Mouse (Mus musculus) embryonic facial prominence, embryonic 12.5 days (tissue): ENCODE results near the gene Sdf4. TPM values are rescaled to one million over a fixed set of nuclear protein-coding genes. Genes with fewer than 3 reads are reported as not detected.

Experiments used
- ATAC-seq: fragments of 200-750 bp; cut with Nextera tagmentation; 2 replicates; pipeline ENCODE4 v1.8.0; 2017; ENCODE audit not compliant: insufficient number of reproducible peaks, insufficient read depth, low FRiP score, low TSS enrichment
- H3K27ac ChIP-seq: fragments of 300-500 bp; sonication (generic); 2 replicates; pipeline ENCODE4 v1.5.1; 2016; ENCODE audit warnings: mild to moderate bottlenecking
- H3K27me3 ChIP-seq: fragments of 300-500 bp; sonication (generic); 2 replicates; pipeline ENCODE4 v1.6.1; 2016; ENCODE audit warnings: mild to moderate bottlenecking, moderate library complexity
- H3K36me3 ChIP-seq: fragments of 300-500 bp; sonication (generic); 2 replicates; pipeline ENCODE4 v1.6.1; 2016; ENCODE audit warnings: mild to moderate bottlenecking
- H3K4me1 ChIP-seq: fragments of 300-500 bp; sonication (generic); 2 replicates; pipeline ENCODE4 v1.6.1; 2016
- H3K4me2 ChIP-seq: fragments of 300-500 bp; sonication (generic); replicated peaks from 2 replicates; pipeline ENCODE4 v1.6.1; 2016; ENCODE audit warnings: mild to moderate bottlenecking, moderate library complexity
- H3K4me3 ChIP-seq: fragments of 300-500 bp; sonication (generic); 2 replicates; pipeline ENCODE4 v1.5.1; 2016; ENCODE audit warnings: mild to moderate bottlenecking
- H3K9ac ChIP-seq: fragments of 300-500 bp; sonication (generic); 2 replicates; pipeline ENCODE4 v1.6.1; 2016; ENCODE audit warnings: mild to moderate bottlenecking, moderate library complexity
- H3K9me3 ChIP-seq: fragments of 300-500 bp; sonication (generic); 2 replicates; pipeline ENCODE4 v1.6.1; 2016; ENCODE audit warnings: mild to moderate bottlenecking, moderate library complexity
- WGBS: fragments of 180-500 bp; shearing (Covaris S2); methylation state at CpG from one replicate; pipeline ENCODE4 v1.1.7; 2016; 5-methylcytosine and 5-hydroxymethylcytosine counted together
- polyA plus RNA-seq: library from polyadenylated mRNA; unstranded; fragments of >200 nt; fragmentation: Nextera tagmentation; extraction: Ambion mirVana; gene quantifications from 2 replicates; pipeline ENCODE4 v1.2.1, GENCODE M21; 2016

Sdf4 gene
- polyA plus RNA-seq, 1 experiment from 2014 or later = 141 TPM

DNA sequence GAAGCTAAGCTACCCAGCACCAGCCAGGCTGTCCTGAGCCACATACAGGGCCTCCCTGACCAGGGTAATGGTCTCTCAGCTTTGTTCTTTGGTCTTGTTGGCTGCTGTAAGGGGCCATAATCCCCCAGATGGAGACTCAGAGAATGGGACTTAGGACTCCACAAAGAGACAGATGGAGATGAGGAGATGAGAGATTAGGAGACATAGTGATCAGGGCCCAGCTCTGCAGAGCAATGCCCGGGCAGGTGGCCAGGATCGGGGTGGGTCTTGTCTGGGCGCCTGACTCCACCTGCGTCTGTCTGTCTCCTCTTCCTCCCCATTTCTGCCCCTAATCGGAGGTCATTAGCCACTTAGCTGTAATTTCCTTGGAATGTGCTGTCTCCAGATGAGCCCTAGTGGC, 22.4 kb upstream of the Sdf4 start:
- no peaks in the 10 kb centered on the region for H3K4me1 ChIP-seq
- no peaks in the 10 kb centered on the region for H3K27me3 ChIP-seq
- WGBS = 51% methylated on average over 5 of the region's 5 CpGs
- no peak overlapping the region for H3K9ac ChIP-seq
- H3K36me3 ChIP-seq = peaks cover 12% of the 10 kb centered on the region
- no peak overlapping the region for H3K4me3 ChIP-seq
- ATAC-seq = no peak
- H3K9me3 ChIP-seq = no peaks in the 10 kb centered on the region
- H3K4me2 ChIP-seq = no peak overlapping the region
- H3K27ac ChIP-seq = no peak overlapping the region

DNA sequence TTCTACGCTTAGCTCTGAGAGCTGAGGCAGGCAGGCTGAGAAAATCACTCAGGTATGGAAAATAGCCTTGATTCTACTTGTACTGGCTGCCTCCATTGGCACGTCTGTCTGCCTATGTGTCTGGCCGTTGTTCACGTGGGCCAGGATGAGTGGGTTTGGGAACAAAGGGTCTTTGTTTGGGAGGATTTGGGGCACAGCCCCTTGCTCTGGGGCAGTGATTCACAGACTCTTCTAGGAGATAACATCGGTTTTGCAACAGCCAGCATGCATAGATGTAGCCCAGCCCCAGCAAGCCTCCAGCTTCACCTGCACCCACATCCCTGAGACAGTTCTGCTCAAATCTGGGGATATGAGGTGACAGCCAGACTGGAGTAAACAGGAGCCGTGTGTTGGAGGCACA, 20.0 kb upstream of the Sdf4 start:
- Histone ChIP-seq H3K9ac (no peak overlapping the region), H3K4me3 (no peak overlapping the region), H3K4me2 (no peak overlapping the region), H3K9me3 (no peaks in the 10 kb centered on the region), H3K27me3 (no peaks in the 10 kb centered on the region), H3K27ac (no peak overlapping the region), H3K4me1 (no peaks in the 10 kb centered on the region), H3K36me3 (no peaks in the 10 kb centered on the region)
- ATAC-seq = no peak
- 43% methylated on average over 6 of the region's 6 CpGs for WGBS

DNA sequence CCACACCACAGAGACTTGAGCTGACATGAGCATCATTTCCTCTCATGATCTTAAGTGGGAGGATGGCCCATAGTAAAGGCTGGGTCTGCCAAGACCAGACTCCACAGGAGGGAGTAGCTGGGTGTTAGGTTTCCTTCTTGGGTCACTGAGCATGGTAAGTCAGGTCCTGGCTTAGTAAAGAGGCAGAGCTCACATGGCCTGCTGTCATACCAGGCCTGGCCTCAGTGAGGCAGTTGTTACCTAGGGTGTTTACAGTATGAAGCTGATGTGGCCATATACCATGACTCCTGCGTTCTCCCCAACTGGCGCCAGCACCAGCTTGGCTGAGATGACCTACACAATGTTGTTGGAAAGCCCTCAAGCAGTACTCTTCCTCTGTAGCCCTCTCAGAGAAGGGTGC, 19.4 kb upstream of the Sdf4 start:
- no peaks in the 10 kb centered on the region for H3K4me1 ChIP-seq
- 83% methylated on average over 2 of the region's 2 CpGs for WGBS
- no peaks in the 10 kb centered on the region for H3K27me3 ChIP-seq
- no peak overlapping the region for H3K4me2 ChIP-seq
- H3K27ac ChIP-seq = no peak overlapping the region
- no peaks in the 10 kb centered on the region for H3K36me3 ChIP-seq
- ATAC-seq = no peak
- H3K4me3 ChIP-seq = no peak overlapping the region
- H3K9me3 ChIP-seq = no peaks in the 10 kb centered on the region
- no peak overlapping the region for H3K9ac ChIP-seq

DNA sequence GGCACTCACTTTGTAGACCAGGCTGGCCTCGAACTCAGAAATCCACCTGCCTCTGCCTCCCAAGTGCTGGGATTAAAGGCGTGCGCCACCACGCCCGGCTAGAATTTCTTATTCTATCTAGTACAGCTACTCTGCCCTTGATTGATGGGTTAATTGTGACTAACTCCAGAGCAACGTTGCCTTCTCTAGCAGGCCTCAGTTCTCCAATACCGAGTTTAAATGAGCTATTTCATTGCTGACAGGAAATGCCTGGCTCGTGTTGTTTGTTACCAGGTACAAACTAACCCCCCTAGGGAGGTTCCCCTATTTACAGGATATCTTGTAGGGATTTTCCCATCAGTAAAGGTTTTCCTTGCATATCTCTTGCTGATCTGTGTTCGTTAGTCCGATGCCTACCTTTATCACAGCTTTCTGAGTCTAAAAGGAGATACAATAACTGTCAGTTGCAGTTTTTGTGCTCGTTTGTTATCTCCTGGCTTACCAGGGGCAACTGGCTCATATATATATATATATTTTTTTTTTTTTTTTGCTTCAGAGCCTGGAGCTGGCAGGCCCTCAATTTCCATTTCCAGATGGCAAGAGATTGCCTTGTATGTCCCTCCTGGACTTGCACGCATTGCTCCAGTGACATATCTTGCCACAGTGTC, 11.1 kb upstream of the Sdf4 start:
- 73% methylated on average over 12 of the region's 12 CpGs for WGBS
- no peaks in the 10 kb centered on the region for H3K9me3 ChIP-seq
- ATAC-seq = no peak

DNA sequence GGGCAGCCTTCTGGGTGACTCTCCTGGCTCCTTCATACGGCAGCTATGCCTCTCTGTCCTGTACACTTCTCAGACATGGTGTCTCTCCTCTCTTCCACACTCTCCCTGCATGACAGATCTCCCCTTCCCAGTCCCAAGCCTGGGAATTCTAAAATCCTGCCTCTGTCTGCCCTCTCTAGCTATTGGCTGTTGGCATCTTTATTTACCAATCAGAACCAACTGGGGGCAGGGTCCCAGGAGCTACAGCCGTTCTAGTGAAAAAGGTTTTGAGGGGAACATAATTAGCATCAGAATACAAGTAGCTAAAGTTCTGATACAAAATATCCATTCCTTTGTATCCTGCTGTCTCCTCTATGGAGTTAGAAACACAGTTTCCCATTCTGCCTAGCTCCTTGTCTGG, 8.9 kb upstream of the Sdf4 start:
- no peak overlapping the region for H3K27ac ChIP-seq
- 29% methylated on average over 2 of the region's 2 CpGs for WGBS
- no peak overlapping the region for H3K9ac ChIP-seq

More for the DNA sequence above, 11.1 kb upstream of the Sdf4 start:
- Histone ChIP-seq H3K36me3 (no peaks in the 10 kb centered on the region), H3K27me3 (no peaks in the 10 kb centered on the region), H3K4me2 (no peak overlapping the region), H3K27ac (no peak overlapping the region), H3K4me1 (no peaks in the 10 kb centered on the region), H3K4me3 (no peak overlapping the region), H3K9ac (no peak overlapping the region)

DNA sequence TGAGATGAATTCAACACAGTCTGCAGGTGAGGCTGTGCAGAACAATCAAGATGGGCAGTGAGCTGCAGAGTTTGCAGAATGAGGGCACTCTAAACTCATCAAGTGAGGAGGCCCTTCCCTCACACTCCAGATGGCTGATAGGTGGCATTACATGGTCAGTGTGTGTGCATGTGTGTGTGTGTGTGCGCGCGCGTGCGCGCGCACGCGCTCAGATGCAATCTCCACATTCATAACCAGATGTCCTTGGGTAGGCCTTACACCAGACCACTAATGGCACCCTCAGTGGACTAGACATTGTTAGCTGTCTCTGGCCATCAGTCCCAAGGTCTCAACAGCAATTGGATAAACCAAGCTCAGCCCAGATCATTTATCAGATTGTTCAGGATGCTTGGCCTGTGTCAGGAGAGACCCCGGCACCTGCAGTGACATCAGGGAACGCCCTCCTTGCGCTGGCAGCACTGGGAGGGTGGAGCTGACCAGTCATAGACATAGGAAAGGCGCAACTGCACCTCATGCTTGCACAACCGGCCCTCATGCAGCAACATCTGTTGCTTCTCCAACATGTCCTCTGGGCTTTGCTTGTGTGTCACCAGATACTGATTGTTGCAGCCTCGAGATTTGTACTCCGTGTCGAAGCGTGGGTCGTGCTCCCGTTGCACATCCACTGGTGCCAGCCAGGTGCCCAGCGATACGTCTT, 1.3 kb upstream of the Sdf4 start:
- H3K9ac ChIP-seq = peak overlapping the region; percentile 77
- H3K27ac ChIP-seq = peak overlapping the region; percentile 94; the same call in 1 of the 2 replicates
- peak overlapping the region; percentile 95 for H3K4me2 ChIP-seq
- H3K4me3 ChIP-seq = peak overlapping the region; percentile 79
- peaks cover 10% of the 10 kb centered on the region for H3K36me3 ChIP-seq
- no peaks in the 10 kb centered on the region for H3K9me3 ChIP-seq
- WGBS = 89% methylated on average over 22 of the region's 22 CpGs
- H3K27me3 ChIP-seq = no peaks in the 10 kb centered on the region
- ATAC-seq = 0 out of 2 replicates have a peak, but pooled peaks have one; percentile 1
- peaks cover 25% of the 10 kb centered on the region for H3K4me1 ChIP-seq

More for the DNA sequence above, 8.9 kb upstream of the Sdf4 start:
- Histone ChIP-seq H3K36me3 (no peaks in the 10 kb centered on the region), H3K27me3 (no peaks in the 10 kb centered on the region), H3K4me1 (no peaks in the 10 kb centered on the region), H3K4me2 (no peak overlapping the region), H3K4me3 (no peak overlapping the region), H3K9me3 (no peaks in the 10 kb centered on the region)
- ATAC-seq = no peak

DNA sequence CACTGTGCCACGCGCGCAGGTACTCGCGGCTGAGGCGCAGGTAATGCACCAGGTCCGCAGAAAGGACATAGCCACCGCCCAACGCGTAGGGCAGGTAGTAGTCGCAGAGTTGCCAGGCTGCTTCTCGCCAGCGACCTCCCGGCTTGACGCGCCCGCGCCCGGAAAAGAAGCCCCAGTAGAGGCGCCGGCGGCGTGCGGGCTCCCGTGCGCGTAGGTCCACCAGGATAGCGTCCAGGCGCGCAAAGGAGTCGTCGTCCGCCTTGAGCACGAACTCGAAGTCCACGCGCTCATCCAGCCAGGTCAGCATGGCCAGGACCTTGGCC, 803 bp upstream of the Sdf4 start:
- Histone ChIP-seq H3K36me3 (peaks cover 15% of the 10 kb centered on the region), H3K27ac (peak overlapping the region; percentile 94), H3K9me3 (no peaks in the 10 kb centered on the region), H3K4me2 (peak overlapping the region; percentile 95), H3K4me3 (peak overlapping the region; percentile 79), H3K4me1 (peaks cover 25% of the 10 kb centered on the region), H3K9ac (peak overlapping the region; percentile 77), H3K27me3 (no peaks in the 10 kb centered on the region)
- ATAC-seq = no peak; the same call in 1 of the 2 replicates
- WGBS = 29% methylated on average over 37 of the region's 37 CpGs

DNA sequence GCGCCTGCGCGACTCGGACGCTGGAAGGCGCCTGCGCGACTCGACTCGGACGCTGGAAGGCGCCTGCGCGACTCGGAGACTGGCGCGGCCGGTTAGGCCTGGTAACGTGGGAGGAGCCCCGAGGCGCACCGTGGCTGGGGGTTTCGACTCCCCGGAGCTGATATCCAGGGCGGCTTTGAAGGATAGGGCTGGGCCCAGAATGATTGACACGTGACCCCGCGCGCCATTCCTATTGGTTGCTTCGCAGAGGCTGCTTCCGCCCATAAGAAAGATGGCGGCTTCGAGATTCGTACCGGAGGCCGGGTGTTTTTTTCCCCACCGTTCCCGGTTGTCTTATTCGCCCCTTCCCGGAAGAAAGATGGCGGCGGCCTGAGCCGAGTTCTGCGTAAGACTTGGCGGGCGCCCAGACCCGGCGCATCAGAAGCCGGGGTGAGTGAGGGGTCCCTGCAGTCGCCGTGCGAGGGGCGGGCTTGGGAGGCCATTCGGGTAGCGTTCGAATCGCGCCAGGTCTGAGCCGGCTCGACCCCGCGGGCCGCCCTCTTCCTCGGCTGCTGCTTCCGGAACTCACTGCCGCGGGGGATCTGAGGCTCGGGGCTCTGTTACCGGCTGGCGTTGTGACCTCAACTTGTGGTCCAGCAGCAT, 355 bp downstream of the Sdf4 start:
- Histone ChIP-seq H3K4me3 (peak overlapping the region; percentile 79), H3K4me2 (peak overlapping the region; percentile 55), H3K27ac (peak overlapping the region; percentile 84), H3K27me3 (no peaks in the 10 kb centered on the region), H3K36me3 (peaks cover 26% of the 10 kb centered on the region), H3K9me3 (no peaks in the 10 kb centered on the region), H3K4me1 (peaks cover 25% of the 10 kb centered on the region), H3K9ac (peak overlapping the region; percentile 85)
- ATAC-seq = peak; percentile 86
- WGBS = under 1% methylated on average over 70 of the region's 70 CpGs

DNA sequence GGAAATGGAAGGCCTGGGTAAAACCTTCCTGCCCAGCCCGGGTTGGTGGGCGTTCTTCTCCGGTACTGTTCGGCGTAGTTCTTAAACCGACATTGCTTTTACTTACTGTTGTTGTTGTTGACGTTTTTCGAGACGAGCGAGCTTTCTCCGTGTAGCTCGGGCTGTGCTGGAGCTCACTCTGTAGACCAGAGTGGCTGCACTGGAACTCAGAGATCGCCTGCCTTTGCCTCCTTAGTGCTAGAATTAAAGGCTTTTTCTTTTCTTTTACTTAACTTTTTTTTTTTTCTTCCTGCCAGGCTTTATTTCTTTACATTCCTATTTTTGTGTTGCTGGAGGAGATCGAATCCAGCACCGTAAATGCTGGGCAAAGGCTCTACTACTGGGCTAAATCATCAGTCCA, 934 bp downstream of the Sdf4 start:
- ATAC-seq = 0 out of 2 replicates have a peak, but pooled peaks have one; percentile 1
- Histone ChIP-seq H3K36me3 (peaks cover 32% of the 10 kb centered on the region), H3K4me2 (peak overlapping the region; percentile 55), H3K4me1 (peaks cover 25% of the 10 kb centered on the region), H3K27me3 (no peaks in the 10 kb centered on the region), H3K9me3 (no peaks in the 10 kb centered on the region), H3K9ac (peak overlapping the region; percentile 85), H3K27ac (peak overlapping the region; percentile 84), H3K4me3 (peak overlapping the region; percentile 79)
- 5% methylated on average over 15 of the region's 15 CpGs for WGBS

DNA sequence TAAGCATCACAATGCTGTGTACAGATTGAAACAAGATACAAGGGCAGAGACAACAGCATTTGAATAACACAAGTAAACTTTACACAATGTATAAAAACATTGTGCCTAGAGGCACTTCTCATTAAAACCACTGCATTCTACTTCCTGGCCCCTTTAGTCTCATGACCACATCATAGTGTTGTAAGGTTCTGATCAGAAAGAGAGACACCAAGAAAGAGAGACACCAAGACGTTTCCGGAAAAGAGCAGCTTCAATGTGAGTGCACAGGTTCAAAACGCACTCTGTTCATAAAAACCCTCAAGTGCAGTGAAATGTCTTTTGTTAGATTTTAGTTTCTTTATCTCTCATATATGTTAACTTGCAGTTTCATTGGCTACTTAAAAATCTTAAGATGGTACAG, 11.4 kb downstream of the Sdf4 start:
- Histone ChIP-seq H3K4me3 (no peak overlapping the region), H3K36me3 (peaks cover 91% of the 10 kb centered on the region), H3K27ac (no peak overlapping the region), H3K9ac (no peak overlapping the region), H3K9me3 (no peaks in the 10 kb centered on the region), H3K4me1 (no peaks in the 10 kb centered on the region), H3K4me2 (no peak overlapping the region), H3K27me3 (no peaks in the 10 kb centered on the region)
- no peak for ATAC-seq
- 89% methylated on average over 3 of the region's 3 CpGs for WGBS

DNA sequence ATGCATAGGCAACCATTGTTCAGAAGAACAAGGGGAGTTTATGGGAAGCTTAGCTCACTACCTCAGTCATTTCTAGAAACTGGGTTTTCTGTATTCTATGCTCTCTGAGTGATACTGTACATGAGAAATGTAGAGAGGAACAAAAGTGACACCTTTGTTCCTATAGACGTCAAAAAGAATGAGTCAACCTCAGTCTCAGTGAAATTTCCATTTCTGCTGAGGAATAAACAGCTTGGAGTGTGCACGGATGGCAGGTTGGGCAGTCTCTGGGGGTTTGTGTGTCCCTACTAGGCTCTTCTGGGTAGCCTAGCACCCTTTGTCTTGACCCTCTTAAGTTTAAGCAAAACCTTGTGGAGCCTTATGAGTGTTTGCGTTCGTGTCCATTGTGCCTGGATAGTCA, 15.7 kb downstream of the Sdf4 start:
- no peak overlapping the region for H3K27ac ChIP-seq
- no peak overlapping the region for H3K9ac ChIP-seq
- H3K4me2 ChIP-seq = no peak overlapping the region
- H3K4me1 ChIP-seq = no peaks in the 10 kb centered on the region
- H3K9me3 ChIP-seq = no peaks in the 10 kb centered on the region
- no peak for ATAC-seq
- H3K27me3 ChIP-seq = no peaks in the 10 kb centered on the region
- H3K4me3 ChIP-seq = no peak overlapping the region
- peaks cover 90% of the 10 kb centered on the region for H3K36me3 ChIP-seq
- WGBS = 96% methylated on average over 4 of the region's 4 CpGs

DNA sequence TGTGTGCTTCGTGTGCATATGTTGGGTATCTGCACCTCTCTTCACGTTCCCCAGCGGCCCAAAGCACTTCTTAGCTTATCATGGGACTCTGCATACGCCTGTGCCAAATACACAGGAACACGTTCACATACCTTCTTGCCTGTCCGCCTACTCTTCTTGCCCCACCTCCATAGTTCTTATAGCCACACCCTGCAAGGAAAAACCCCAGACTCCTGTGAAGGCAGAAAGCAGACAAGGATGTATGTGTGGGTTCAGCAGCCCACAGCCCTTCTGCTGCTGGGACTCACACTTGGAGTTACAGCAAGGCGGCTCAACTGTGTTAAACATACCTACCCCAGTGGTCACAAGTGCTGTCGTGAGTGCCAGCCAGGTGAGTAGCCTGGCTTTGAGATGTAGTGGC, 21.0 kb downstream of the Sdf4 start, which contains the start of gene Tnfrsf4:
TSS of gene Tnfrsf4 (plus strand) at position 207 of the 400 bp plus-strand sequence.
- Histone ChIP-seq H3K4me1 (no peaks in the 10 kb centered on the region), H3K36me3 (peaks cover 56% of the 10 kb centered on the region)
- WGBS = 84% methylated on average over 8 of the region's 8 CpGs

More for the DNA sequence above, 21.0 kb downstream of the Sdf4 start, which contains the start of gene Tnfrsf4:
- Histone ChIP-seq H3K4me2 (no peak within 1 kb of the TSS), H3K4me3 (no peak within 1 kb of the TSS), H3K9ac (no peak within 1 kb of the TSS), H3K27me3 (no peaks in the 10 kb centered on the region), H3K27ac (no peak within 1 kb of the TSS), H3K9me3 (no peaks in the 10 kb centered on the region)
- ATAC-seq = no peak
